Mouse (Mus musculus): ENCODE data around the gene Nceh1.
"Not testable (repeated sequence)": the region's sequence is repeated elsewhere in the genome, so short reads cannot be mapped to it uniquely, and the experiment has no call there.

Nceh1 gene

GRCm38 (mm10) chr3:27233841-27234240, 51.1 kb downstream of the Nceh1 start:
- DNase-seq = no peak

GRCm38 (mm10) chr3:27234976-27235375, 52.2 kb downstream of the Nceh1 start:
- no peak for DNase-seq

GRCm38 (mm10) chr3:27237226-27237625, 54.5 kb downstream of the Nceh1 start:
- no peak for DNase-seq

- DNase-seq = no peak
These were observed 55.8 kb downstream of the Nceh1 start for GRCm38 (mm10) chr3:27238563-27238962.

- DNase-seq = no peak
These were observed 56.8 kb downstream of the Nceh1 start for GRCm38 (mm10) chr3:27239568-27239967.

- DNase-seq = no peak
These were observed 59.1 kb downstream of the Nceh1 start for GRCm38 (mm10) chr3:27241864-27242263.

- no peak for DNase-seq
These were observed 63.4 kb downstream of the Nceh1 start for GRCm38 (mm10) chr3:27246166-27246565.

- DNase-seq = no peak
These were observed 65.0 kb downstream of the Nceh1 start for GRCm38 (mm10) chr3:27247785-27248184.

GRCm38 (mm10) chr3:27249030-27249429, 66.3 kb downstream of the Nceh1 start:
- no peak for DNase-seq

GRCm38 (mm10) chr3:27250936-27251335, 68.2 kb downstream of the Nceh1 start:
- no peak for DNase-seq

- DNase-seq = no peak
These were observed 75.7 kb downstream of the Nceh1 start for GRCm38 (mm10) chr3:27258461-27258860.

- no peak for DNase-seq
These were observed 77.6 kb downstream of the Nceh1 start for GRCm38 (mm10) chr3:27260393-27260792.

GRCm38 (mm10) chr3:27267327-27267726, 84.6 kb downstream of the Nceh1 start:
- no peak for DNase-seq

GRCm38 (mm10) chr3:27267887-27268286, 85.1 kb downstream of the Nceh1 start:
- no peak for DNase-seq

- DNase-seq = no peak
These were observed 86.4 kb downstream of the Nceh1 start for GRCm38 (mm10) chr3:27269151-27269550.

- no peak for DNase-seq
These were observed 87.6 kb downstream of the Nceh1 start for GRCm38 (mm10) chr3:27270160-27270962.

- DNase-seq = no peak
These were observed 90.4 kb downstream of the Nceh1 start for GRCm38 (mm10) chr3:27272926-27273745.

- not testable (repeated sequence) for DNase-seq
These were observed 96.6 kb downstream of the Nceh1 start for GRCm38 (mm10) chr3:27279286-27279925.

GRCm38 (mm10) chr3:27280280-27280749, 97.5 kb downstream of the Nceh1 start:
- no peak for DNase-seq

- no peak for DNase-seq
These were observed 100.4 kb downstream of the Nceh1 start for GRCm38 (mm10) chr3:27283071-27283713.

- no peak for DNase-seq
These were observed 101.0 kb downstream of the Nceh1 start for GRCm38 (mm10) chr3:27283796-27284195.

- DNase-seq = no peak
These were observed 101.5 kb downstream of the Nceh1 start for GRCm38 (mm10) chr3:27284227-27284626.

GRCm38 (mm10) chr3:27285072-27285471, 102.3 kb downstream of the Nceh1 start:
- no peak for DNase-seq
